Mouse (Mus musculus): ENCODE measurements around the gene Vat1.
"Not testable (repeated sequence)": the region's sequence is repeated elsewhere in the genome, so short reads cannot be mapped to it uniquely, and the experiment has no call there.

- TF ChIP-seq POLR2A (IDR thresholded peaks at IDR 0.05; ENCODE audit: extremely low read depth, insufficient read depth, low read length); CTCF (IDR thresholded peaks at IDR 0.05; ENCODE audit: low read depth, low read length): not testable (repeated sequence)
Observed at GRCm38 (mm10) chr11:101476361-101476760, 10.3 kb upstream of the Vat1 start.

Measured in liver, adult 2 months (tissue).